Mouse (Mus musculus) splenic B cell, adult 2 months (primary cell): ENCODE measurements at regions not wholly inside any gene's neighbourhood (a gene's known extent, or its start where the extent isn't known, plus 50 kb on each side); places are given as distances from the start of the nearest gene placed in this dataset.

ENCODE experiments used
- DNase-seq: peaks from one replicate; pipeline ENCODE4 v3.0.0-alpha.2; 2011; ENCODE audit warnings: low read depth, low spot score
- H3K27me3 ChIP-seq: 2 replicates; pipeline ENCODE4 v1.6.1; 2012; ENCODE audit warnings: mild to moderate bottlenecking, low read length, moderate library complexity, mixed read lengths; ENCODE audit not compliant: control insufficient read depth, poor library complexity, insufficient read depth, severe bottlenecking
- H3K36me3 ChIP-seq: 2 replicates; pipeline ENCODE4 v1.6.1; 2012; ENCODE audit warnings: mild to moderate bottlenecking, low read length, moderate library complexity, mixed read lengths; ENCODE audit not compliant: control insufficient read depth, poor library complexity, insufficient read depth, severe bottlenecking

GRCm38 (mm10) chr13:71369832-71370231 lies 528.2 kb upstream of the Adamts16 start:
- H3K27me3 ChIP-seq, result no peaks in the 10 kb centered on the region
- H3K36me3 ChIP-seq, result no peaks in the 10 kb centered on the region
- no peak for DNase-seq

GRCm38 (mm10) chr13:71365261-71365660 lies 523.6 kb upstream of the Adamts16 start:
- no peak for DNase-seq
- Histone ChIP-seq H3K27me3 (no peaks in the 10 kb centered on the region), H3K36me3 (no peaks in the 10 kb centered on the region)

GRCm38 (mm10) chr13:71362311-71362710 lies 520.7 kb upstream of the Adamts16 start:
- Histone ChIP-seq H3K27me3 (no peaks in the 10 kb centered on the region), H3K36me3 (no peaks in the 10 kb centered on the region)
- DNase-seq, result no peak

GRCm38 (mm10) chr13:71359112-71359511 lies 517.5 kb upstream of the Adamts16 start:
- Histone ChIP-seq H3K27me3 (no peaks in the 10 kb centered on the region), H3K36me3 (no peaks in the 10 kb centered on the region)
- no peak for DNase-seq

GRCm38 (mm10) chr13:71350787-71351186 lies 509.2 kb upstream of the Adamts16 start:
- no peaks in the 10 kb centered on the region for H3K27me3 ChIP-seq
- H3K36me3 ChIP-seq, result no peaks in the 10 kb centered on the region
- no peak for DNase-seq

GRCm38 (mm10) chr13:71342921-71343320 lies 501.3 kb upstream of the Adamts16 start:
- DNase-seq, result no peak
- Histone ChIP-seq H3K27me3 (no peaks in the 10 kb centered on the region), H3K36me3 (no peaks in the 10 kb centered on the region)

- no peaks in the 10 kb centered on the region for H3K36me3 ChIP-seq
- DNase-seq, result no peak
- no peaks in the 10 kb centered on the region for H3K27me3 ChIP-seq
These were observed 497.1 kb upstream of the Adamts16 start for GRCm38 (mm10) chr13:71338700-71339099.

- Histone ChIP-seq H3K36me3 (no peaks in the 10 kb centered on the region), H3K27me3 (no peaks in the 10 kb centered on the region)
- no peak for DNase-seq
These were observed 493.3 kb upstream of the Adamts16 start for GRCm38 (mm10) chr13:71334925-71335324.

- Histone ChIP-seq H3K36me3 (no peaks in the 10 kb centered on the region), H3K27me3 (no peaks in the 10 kb centered on the region)
- no peak for DNase-seq
These were observed 491.5 kb upstream of the Adamts16 start for GRCm38 (mm10) chr13:71333146-71333545.

- no peaks in the 10 kb centered on the region for H3K36me3 ChIP-seq
- H3K27me3 ChIP-seq, result no peaks in the 10 kb centered on the region
- no peak for DNase-seq
These were observed 488.7 kb upstream of the Adamts16 start for GRCm38 (mm10) chr13:71330321-71330720.

- Histone ChIP-seq H3K27me3 (no peaks in the 10 kb centered on the region), H3K36me3 (no peaks in the 10 kb centered on the region)
- no peak for DNase-seq
These were observed 486.5 kb upstream of the Adamts16 start for GRCm38 (mm10) chr13:71327802-71328753.

GRCm38 (mm10) chr13:71320489-71320888 lies 478.9 kb upstream of the Adamts16 start:
- DNase-seq, result no peak
- no peaks in the 10 kb centered on the region for H3K36me3 ChIP-seq
- no peaks in the 10 kb centered on the region for H3K27me3 ChIP-seq

- DNase-seq, result no peak
- H3K36me3 ChIP-seq, result no peaks in the 10 kb centered on the region
- no peaks in the 10 kb centered on the region for H3K27me3 ChIP-seq
These were observed 462.3 kb upstream of the Adamts16 start for GRCm38 (mm10) chr13:71303956-71304355.

- Histone ChIP-seq H3K36me3 (no peaks in the 10 kb centered on the region), H3K27me3 (no peaks in the 10 kb centered on the region)
- no peak for DNase-seq
These were observed 434.4 kb upstream of the Adamts16 start for GRCm38 (mm10) chr13:71275991-71276390.

GRCm38 (mm10) chr13:71274139-71274538 lies 432.5 kb upstream of the Adamts16 start:
- no peaks in the 10 kb centered on the region for H3K27me3 ChIP-seq
- no peaks in the 10 kb centered on the region for H3K36me3 ChIP-seq
- DNase-seq, result no peak
